Mouse (Mus musculus) ES-CJ7 (cell line): Measurements from ENCODE around the gene Naa35.
A peak's percentile ranks its signal among the peaks of the same experiment; 100 is the strongest.

Experiments
- DNase-seq: peaks from one replicate; pipeline ENCODE4 v3.0.0; 2011; ENCODE audit warnings: low read depth, low spot score

Naa35 gene

GRCm38 (mm10) chr13:59580954-59581353 is 4.1 kb upstream of the Naa35 start:
- DNase-seq, result peak; percentile 63

GRCm38 (mm10) chr13:59584481-59584880 is 578 bp upstream of the Naa35 start:
- peak; percentile 17 for DNase-seq

GRCm38 (mm10) chr13:59585648-59586005 is 568 bp downstream of the Naa35 start:
- DNase-seq, result no peak

GRCm38 (mm10) chr13:59587201-59587600 is 2.1 kb downstream of the Naa35 start:
- no peak for DNase-seq

- DNase-seq, result no peak
These were observed 4.6 kb downstream of the Naa35 start for GRCm38 (mm10) chr13:59589672-59590071.

GRCm38 (mm10) chr13:59590691-59591090 is 5.6 kb downstream of the Naa35 start:
- no peak for DNase-seq

- DNase-seq, result peak; percentile 45
These were observed 7.0 kb downstream of the Naa35 start for GRCm38 (mm10) chr13:59592058-59592457.

- no peak for DNase-seq
These were observed 7.6 kb downstream of the Naa35 start for GRCm38 (mm10) chr13:59592630-59593029.

GRCm38 (mm10) chr13:59603096-59603495 is 18.0 kb downstream of the Naa35 start:
- DNase-seq, result no peak

GRCm38 (mm10) chr13:59604511-59604910 is 19.5 kb downstream of the Naa35 start:
- DNase-seq, result no peak

- DNase-seq, result no peak
These were observed 20.3 kb downstream of the Naa35 start for GRCm38 (mm10) chr13:59605221-59605922.

GRCm38 (mm10) chr13:59609885-59610284 is 24.8 kb downstream of the Naa35 start:
- no peak for DNase-seq

GRCm38 (mm10) chr13:59610437-59610836 is 25.4 kb downstream of the Naa35 start:
- DNase-seq, result no peak

- DNase-seq, result no peak
These were observed 28.8 kb downstream of the Naa35 start for GRCm38 (mm10) chr13:59613868-59614267.

GRCm38 (mm10) chr13:59615152-59615551 is 30.1 kb downstream of the Naa35 start:
- no peak for DNase-seq

GRCm38 (mm10) chr13:59615554-59615953 is 30.5 kb downstream of the Naa35 start:
- no peak for DNase-seq

GRCm38 (mm10) chr13:59618463-59618862 is 33.4 kb downstream of the Naa35 start:
- DNase-seq, result no peak

- DNase-seq, result no peak
These were observed 36.8 kb downstream of the Naa35 start for GRCm38 (mm10) chr13:59621643-59622489.

GRCm38 (mm10) chr13:59624389-59624788 is 39.3 kb downstream of the Naa35 start:
- no peak for DNase-seq

GRCm38 (mm10) chr13:59624903-59625302 is 39.8 kb downstream of the Naa35 start:
- no peak for DNase-seq

- DNase-seq, result no peak
These were observed 41.7 kb downstream of the Naa35 start for GRCm38 (mm10) chr13:59626739-59627138.

GRCm38 (mm10) chr13:59634637-59635036 is 49.6 kb downstream of the Naa35 start:
- DNase-seq, result no peak

- DNase-seq, result no peak
These were observed 52.7 kb downstream of the Naa35 start for GRCm38 (mm10) chr13:59637800-59638199.
